21 mouse cellular contexts compared by ENCODE assay signal in genomic region chr8:22148367-22148740, GRCm38 (mm10). TPM values are rescaled to one million over a fixed set of nuclear protein-coding genes. Genes with fewer than 3 reads are reported as not detected.
"Had no signal": no experiment of that assay in that cellular context is flagged by ENCODE, and none has a peak within 500 bp of the region (broad histone marks: within the 10 kb centered on the region; RNA-seq: fewer than 3 reads in every experiment).

No protein-coding gene starts in this region.

- DNase-seq: lung, embryonic 14.5 days; lung, postnatal 10 days; lung, postnatal 4 days; midbrain, embryonic 14.5 days; retina, postnatal 1 day; right cerebral cortex, adult 18-20 months; right cerebral cortex, postnatal 25 days; right cerebral cortex, postnatal 4 days; spleen, adult 18-20 months; thymus, adult 18-20 months; thymus, postnatal 36 days had no signal

- H3K27ac ChIP-seq: midbrain, embryonic 10.5 days; midbrain, embryonic 12.5 days; neural tube, embryonic 13.5 days; neural tube, embryonic 15.5 days had no signal

- H3K9me3 ChIP-seq: midbrain, embryonic 10.5 days; midbrain, embryonic 12.5 days; neural tube, embryonic 13.5 days; neural tube, embryonic 15.5 days had no signal

- H3K27me3 ChIP-seq: midbrain, embryonic 12.5 days; neural tube, embryonic 13.5 days; neural tube, embryonic 15.5 days had no signal

- ATAC-seq: midbrain, embryonic 16.5 days had no signal

- H3K9ac ChIP-seq: lung, embryonic 14.5 days; midbrain, embryonic 12.5 days; neural tube, embryonic 13.5 days; neural tube, embryonic 15.5 days had no signal

- H3K4me3 ChIP-seq: midbrain, embryonic 10.5 days; midbrain, embryonic 12.5 days; myocyte; neural tube, embryonic 13.5 days; neural tube, embryonic 15.5 days had no signal

- H3K4me2 ChIP-seq: lung, embryonic 14.5 days; midbrain, embryonic 12.5 days; neural tube, embryonic 13.5 days; neural tube, embryonic 15.5 days had no signal

- H3K4me1 ChIP-seq: midbrain, embryonic 10.5 days; midbrain, embryonic 12.5 days; neural tube, embryonic 13.5 days; neural tube, embryonic 15.5 days had no signal

RNA-seq across cellular contexts. Expression of gene Nek5, which starts 23.5 kb away (rescaled TPM):
- total RNA-seq: megakaryocyte, adult 5-6 weeks; megakaryocyte-erythroid progenitor cell, adult 5-6 weeks had no signal
- polyA plus RNA-seq: myocyte; small intestine, adult 2 months; thymus, postnatal 0 days had no signal
